In the genomic region with DNA sequence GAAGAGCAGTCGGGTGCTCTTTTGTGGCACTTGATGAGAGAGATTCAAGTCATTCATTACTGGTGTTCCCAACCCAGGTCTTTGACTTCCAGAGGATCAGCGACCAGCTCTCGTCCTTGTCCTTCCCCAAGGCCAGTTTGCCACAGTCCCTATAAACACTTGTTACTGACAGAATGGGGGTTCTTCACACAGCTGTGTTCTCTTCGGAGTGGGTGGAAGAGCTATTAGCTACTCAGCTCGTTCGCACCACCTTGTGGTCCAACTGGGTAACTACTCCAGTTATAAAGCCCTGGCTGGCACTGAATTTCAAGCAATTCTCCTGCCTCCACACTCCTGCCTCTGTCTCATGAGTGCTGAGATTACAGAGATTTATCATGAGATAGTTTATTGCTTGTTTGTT, we compare ENCODE assay signal across 8 mouse cellular contexts. TPM values are rescaled to one million over a fixed set of nuclear protein-coding genes. Genes with fewer than 3 reads are reported as not detected.
DNase-seq lines count a peak whose midpoint lies in the region; ATAC-seq lines count a peak whose summit lies in the region.

No protein-coding gene starts in this region.

- WGBS in liver, embryonic 12.5 days (ENCODE audit: insufficient replicate concordance), result 18% methylated on average over 6 of the region's 6 CpGs
- WGBS in midbrain, embryonic 14.5 days, result 24% methylated on average over 6 of the region's 6 CpGs

- H3K27ac ChIP-seq in liver, embryonic 12.5 days, result no peak overlapping the region
- no peak overlapping the region for H3K27ac ChIP-seq in midbrain, embryonic 14.5 days (replicated peaks; ENCODE audit: low read depth, low read length)

- H3K9ac ChIP-seq in liver, embryonic 12.5 days, result no peak overlapping the region
- H3K9ac ChIP-seq in midbrain, embryonic 14.5 days (replicated peaks; ENCODE audit: low read length), result no peak overlapping the region

- 0 out of 2 replicates have a peak, but pooled peaks cover 6% of the 10 kb centered on the region for H3K27me3 ChIP-seq in liver, embryonic 12.5 days (replicated peaks)
- no peaks in the 10 kb centered on the region for H3K27me3 ChIP-seq in midbrain, embryonic 14.5 days (ENCODE audit: control insufficient read depth, insufficient read depth, low read length)

- DNase-seq in liver, result peak; percentile 69
- peak; percentile 52 for DNase-seq in c-Kit-positive CD71-positive TER-119-positive erythroid progenitor cells, embryonic 14.5 days (ENCODE audit: low spot score)
- DNase-seq in frontal cortex, adult 2 months (ENCODE audit: extremely low spot score in 1 of 2, low spot score in 1 of 2), result peak; percentile 26 to 87
- DNase-seq in left cerebral cortex, postnatal 36 days (ENCODE audit: low spot score in 2 of 2), result peak; percentile 39 to 57
- peak; percentile 86 for DNase-seq in midbrain, embryonic 14.5 days
- peak; percentile 66 to 87 for DNase-seq in spleen, postnatal 4 days (ENCODE audit: low spot score in 2 of 2)

- H3K4me2 ChIP-seq in liver, embryonic 12.5 days, result no peak overlapping the region
- H3K4me2 ChIP-seq in midbrain, embryonic 14.5 days (ENCODE audit: low read length), result no peak overlapping the region

- H3K9me3 ChIP-seq in liver, embryonic 12.5 days (replicated peaks), result peaks cover 7% of the 10 kb centered on the region
- no peaks in the 10 kb centered on the region for H3K9me3 ChIP-seq in midbrain, embryonic 14.5 days (ENCODE audit: control insufficient read depth, low read length)

- intact Hi-C loops in left cerebral cortex, postnatal 36 days (cut with DNase I), result loop anchor here (1.0 kb wide), 2 partner anchors 114 to 209 kb away; no protein-coding TSS in a partner anchor

- H3K4me3 ChIP-seq in liver, embryonic 12.5 days, result no peak overlapping the region
- no peak overlapping the region for H3K4me3 ChIP-seq in midbrain, embryonic 14.5 days (replicated peaks; ENCODE audit: low read depth, low read length)

- H3K36me3 ChIP-seq in liver, embryonic 12.5 days, result no peaks in the 10 kb centered on the region
- H3K36me3 ChIP-seq in midbrain, embryonic 14.5 days (ENCODE audit: control insufficient read depth, insufficient read depth, low read length), result no peaks in the 10 kb centered on the region

- ATAC-seq in liver, embryonic 12.5 days, result no peak
- ATAC-seq in inflammation-experienced regulatory T-cells, adult 6 months, result peak; percentile 67
- ATAC-seq in midbrain, embryonic 14.5 days (ENCODE audit: low FRiP score, low TSS enrichment), result no peak

- H3K4me1 ChIP-seq in liver, embryonic 12.5 days, result no peaks in the 10 kb centered on the region; the same call in 1 of the 2 replicates
- no peaks in the 10 kb centered on the region for H3K4me1 ChIP-seq in midbrain, embryonic 14.5 days (ENCODE audit: control insufficient read depth, insufficient read depth, low read length)

RNA-seq across cellular contexts. Expression of gene Tex2, which starts 14.5 kb away (rescaled TPM):
- polyA plus RNA-seq in liver, embryonic 12.5 days (2016; fragmentation: Nextera tagmentation; extraction: Ambion mirVana), result 11.3 and 11.7 TPM in 2 replicates
- polyA plus RNA-seq in frontal cortex, adult 2 months (2012; rRNA removed), result 57.7 and 59.8 TPM in 2 replicates
- polyA plus RNA-seq in inflammation-experienced regulatory T-cells, adult 6 months (2017; shearing (Covaris generic)), result 10 to 100 TPM; 19.4 to 24.0 (median 23.4) TPM
- 100 to 1,000 TPM; 102 to 112 TPM for total RNA-seq in left cerebral cortex, postnatal 36 days (2021)
- polyA plus RNA-seq in midbrain, embryonic 14.5 days (2014; fragmentation: Nextera tagmentation; extraction: Ambion mirVana), result 27.3 and 29.1 TPM in 2 replicates
